Mouse (Mus musculus) spleen, adult 2 months (tissue): Measurements from ENCODE around the gene Maml3.

Experiments
- CTCF ChIP-seq: fragments of 200-500 bp; IDR thresholded peaks from 2 replicates; pipeline ENCODE4 v1.5.1; 2011; ENCODE audit warnings: mild to moderate bottlenecking, inconsistent platforms; ENCODE audit not compliant: insufficient read depth, insufficient read length, insufficient replicate concordance; ENCODE audit errors: extremely low read depth
- POLR2A ChIP-seq: fragments of 200-500 bp; IDR thresholded peaks from 2 replicates; pipeline ENCODE4 v1.6.1; 2011; ENCODE audit warnings: low read depth, low read length, inconsistent platforms

DNA sequence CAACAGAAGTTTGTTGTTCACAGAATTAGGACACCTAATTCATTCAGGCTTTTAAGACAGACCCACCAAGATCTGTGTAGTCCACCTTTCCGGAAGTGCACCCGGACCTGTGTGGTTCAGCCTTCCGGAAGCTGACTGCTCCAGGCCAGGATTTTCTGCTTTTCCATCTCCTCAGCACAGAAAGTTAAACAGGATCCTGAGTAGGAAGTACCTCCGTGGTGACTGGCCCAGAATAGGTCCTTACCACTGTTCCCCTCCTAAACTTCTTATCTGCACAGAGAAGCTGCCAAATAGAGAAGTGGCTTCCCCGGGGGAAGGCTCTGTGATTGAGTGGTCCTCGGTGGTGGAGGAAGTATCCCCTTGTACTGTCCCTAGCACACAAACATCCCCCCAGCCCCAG is 442.3 kb downstream of the Maml3 start:
- no peak for TF ChIP-seq CTCF
- TF ChIP-seq POLR2A: no peak
